Mouse (Mus musculus): Measurements from ENCODE around the gene Iqcf3. TPM values are rescaled to one million over a fixed set of nuclear protein-coding genes. Genes with fewer than 3 reads are reported as not detected.

The Iqcf3 gene
- total and polyA plus RNA-seq, 2 experiments from 2014 or later = not detected

GRCm38 (mm10) chr9:106570896-106571295 is 9.5 kb upstream of the Iqcf3 start, which contains the start of gene Iqcf4:
TSS of gene Iqcf4 (minus strand) at chr9:106570996.
- no peak within 1 kb of the TSS for H3K4me3 ChIP-seq (ENCODE audit: low read depth, low read length)
- 89% methylated on average over 7 of the region's 7 CpGs for WGBS
- ATAC-seq (ENCODE audit: low FRiP score) (no peak), DNase-seq (ENCODE audit: low spot score) (no peak)
- no peak for TF ChIP-seq CTCF (IDR thresholded peaks at IDR 0.05)
- H3K4me2 ChIP-seq (ENCODE audit: low read depth, low read length, poor library complexity, severe bottlenecking) = no peak within 1 kb of the TSS
- H3K4me1 ChIP-seq (ENCODE audit: insufficient read depth, low read length) = no peaks in the 10 kb centered on the region
- H3K27ac ChIP-seq (ENCODE audit: low read depth, low read length) = no peak within 1 kb of the TSS
- no peaks in the 10 kb centered on the region for H3K27me3 ChIP-seq (ENCODE audit: insufficient read depth, low read length)
- H3K36me3 ChIP-seq (ENCODE audit: insufficient read depth, low read length) = no peaks in the 10 kb centered on the region
- no peaks in the 10 kb centered on the region for H3K9me3 ChIP-seq (ENCODE audit: low read length)
- H3K9ac ChIP-seq (replicated peaks; ENCODE audit: low read length, poor library complexity, severe bottlenecking) = no peak within 1 kb of the TSS

GRCm38 (mm10) chr9:106566437-106566836 is 5.0 kb upstream of the Iqcf3 start:
- Histone ChIP-seq H3K36me3 (ENCODE audit: insufficient read depth, low read length) (no peaks in the 10 kb centered on the region), H3K9ac (replicated peaks; ENCODE audit: low read length, poor library complexity, severe bottlenecking) (no peak overlapping the region), H3K27ac (ENCODE audit: low read depth, low read length) (no peak overlapping the region), H3K4me2 (ENCODE audit: low read depth, low read length, poor library complexity, severe bottlenecking) (no peak overlapping the region), H3K9me3 (ENCODE audit: low read length) (no peaks in the 10 kb centered on the region), H3K4me1 (ENCODE audit: insufficient read depth, low read length) (no peaks in the 10 kb centered on the region), H3K27me3 (ENCODE audit: insufficient read depth, low read length) (no peaks in the 10 kb centered on the region), H3K4me3 (ENCODE audit: low read depth, low read length) (no peak overlapping the region)
- ATAC-seq (ENCODE audit: low FRiP score) (no peak), DNase-seq (ENCODE audit: low spot score) (no peak)
- no peak for TF ChIP-seq CTCF (IDR thresholded peaks at IDR 0.05)
- 68% methylated on average over 11 of the region's 11 CpGs for WGBS

- no peak for TF ChIP-seq CTCF (IDR thresholded peaks at IDR 0.05)
- WGBS = 66% methylated on average over 8 of the region's 8 CpGs
- ATAC-seq (ENCODE audit: low FRiP score) (no peak), DNase-seq (ENCODE audit: low spot score) (no peak)
- Histone ChIP-seq H3K27ac (ENCODE audit: low read depth, low read length) (no peak overlapping the region), H3K4me2 (ENCODE audit: low read depth, low read length, poor library complexity, severe bottlenecking) (no peak overlapping the region), H3K36me3 (ENCODE audit: insufficient read depth, low read length) (no peaks in the 10 kb centered on the region), H3K9ac (replicated peaks; ENCODE audit: low read length, poor library complexity, severe bottlenecking) (0 out of 2 replicates have a peak overlapping the region, but pooled peaks have one; percentile 9), H3K27me3 (ENCODE audit: insufficient read depth, low read length) (no peaks in the 10 kb centered on the region), H3K9me3 (ENCODE audit: low read length) (no peaks in the 10 kb centered on the region), H3K4me3 (ENCODE audit: low read depth, low read length) (no peak overlapping the region), H3K4me1 (ENCODE audit: insufficient read depth, low read length) (no peaks in the 10 kb centered on the region)
Observed at GRCm38 (mm10) chr9:106564025-106564424, 2.6 kb upstream of the Iqcf3 start.

- TF ChIP-seq CTCF (IDR thresholded peaks at IDR 0.05) = no peak
- H3K9me3 ChIP-seq (ENCODE audit: low read length) = no peaks in the 10 kb centered on the region
- H3K36me3 ChIP-seq (ENCODE audit: insufficient read depth, low read length) = no peaks in the 10 kb centered on the region
- 94% methylated on average over 11 of the region's 11 CpGs for WGBS
- H3K27ac ChIP-seq (ENCODE audit: low read depth, low read length) = no peak overlapping the region
- H3K4me2 ChIP-seq (ENCODE audit: low read depth, low read length, poor library complexity, severe bottlenecking) = no peak overlapping the region
- H3K4me3 ChIP-seq (ENCODE audit: low read depth, low read length) = no peak overlapping the region
- ATAC-seq (ENCODE audit: low FRiP score) (no peak), DNase-seq (ENCODE audit: low spot score) (no peak)
- no peak overlapping the region for H3K9ac ChIP-seq (replicated peaks; ENCODE audit: low read length, poor library complexity, severe bottlenecking)
- no peaks in the 10 kb centered on the region for H3K4me1 ChIP-seq (ENCODE audit: insufficient read depth, low read length)
- no peaks in the 10 kb centered on the region for H3K27me3 ChIP-seq (ENCODE audit: insufficient read depth, low read length)
Observed at GRCm38 (mm10) chr9:106562291-106562690, 860 bp upstream of the Iqcf3 start.

- DNase-seq (ENCODE audit: low spot score) = no peak
- ATAC-seq (ENCODE audit: low FRiP score) = no peak
- WGBS = 90% methylated on average over 11 of the region's 11 CpGs
Observed at GRCm38 (mm10) chr9:106534975-106535374, 26.5 kb downstream of the Iqcf3 start.

DNA sequence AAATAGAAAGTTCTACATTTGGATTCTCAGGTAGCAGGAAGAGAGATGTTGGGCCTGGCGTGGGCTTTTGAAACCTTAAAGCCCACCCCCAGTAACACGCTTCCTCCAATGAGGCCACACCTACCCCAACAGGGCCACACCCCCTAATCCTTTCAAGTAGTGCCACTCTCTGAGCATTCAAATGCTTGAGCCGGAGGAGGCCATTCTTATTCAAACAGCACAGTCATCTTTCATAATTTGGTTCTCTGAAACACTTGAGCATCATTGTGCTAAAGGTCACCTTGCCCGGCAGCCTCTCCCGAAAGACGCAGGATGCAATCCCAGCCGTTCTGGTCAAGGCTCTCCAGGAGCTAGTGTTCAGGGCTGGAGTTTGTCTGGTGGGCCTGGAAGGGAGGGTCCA is 27.1 kb downstream of the Iqcf3 start:
- H3K4me3 ChIP-seq (ENCODE audit: low read depth, low read length) = no peak overlapping the region
- 88% methylated on average over 7 of the region's 7 CpGs for WGBS

More at GRCm38 (mm10) chr9:106534975-106535374, 26.5 kb downstream of the Iqcf3 start:
- Histone ChIP-seq H3K4me1 (ENCODE audit: insufficient read depth, low read length) (no peaks in the 10 kb centered on the region), H3K9ac (replicated peaks; ENCODE audit: low read length, poor library complexity, severe bottlenecking) (no peak overlapping the region), H3K36me3 (ENCODE audit: insufficient read depth, low read length) (no peaks in the 10 kb centered on the region), H3K9me3 (ENCODE audit: low read length) (no peaks in the 10 kb centered on the region), H3K4me3 (ENCODE audit: low read depth, low read length) (no peak overlapping the region), H3K4me2 (ENCODE audit: low read depth, low read length, poor library complexity, severe bottlenecking) (no peak overlapping the region), H3K27me3 (ENCODE audit: insufficient read depth, low read length) (no peaks in the 10 kb centered on the region), H3K27ac (ENCODE audit: low read depth, low read length) (no peak overlapping the region)
- no peak for TF ChIP-seq CTCF (IDR thresholded peaks at IDR 0.05)

More for the DNA sequence above, 27.1 kb downstream of the Iqcf3 start:
- Histone ChIP-seq H3K9me3 (ENCODE audit: low read length) (no peaks in the 10 kb centered on the region), H3K9ac (replicated peaks; ENCODE audit: low read length, poor library complexity, severe bottlenecking) (no peak overlapping the region), H3K4me2 (ENCODE audit: low read depth, low read length, poor library complexity, severe bottlenecking) (no peak overlapping the region), H3K27me3 (ENCODE audit: insufficient read depth, low read length) (no peaks in the 10 kb centered on the region), H3K36me3 (ENCODE audit: insufficient read depth, low read length) (no peaks in the 10 kb centered on the region), H3K4me1 (ENCODE audit: insufficient read depth, low read length) (no peaks in the 10 kb centered on the region), H3K27ac (ENCODE audit: low read depth, low read length) (no peak overlapping the region)
- TF ChIP-seq CTCF (IDR thresholded peaks at IDR 0.05) = no peak
- ATAC-seq (ENCODE audit: low FRiP score) (no peak), DNase-seq (ENCODE audit: low spot score) (no peak)
